Mouse (Mus musculus): ENCODE data around the gene Cds1.

Cds1 gene

DNA sequence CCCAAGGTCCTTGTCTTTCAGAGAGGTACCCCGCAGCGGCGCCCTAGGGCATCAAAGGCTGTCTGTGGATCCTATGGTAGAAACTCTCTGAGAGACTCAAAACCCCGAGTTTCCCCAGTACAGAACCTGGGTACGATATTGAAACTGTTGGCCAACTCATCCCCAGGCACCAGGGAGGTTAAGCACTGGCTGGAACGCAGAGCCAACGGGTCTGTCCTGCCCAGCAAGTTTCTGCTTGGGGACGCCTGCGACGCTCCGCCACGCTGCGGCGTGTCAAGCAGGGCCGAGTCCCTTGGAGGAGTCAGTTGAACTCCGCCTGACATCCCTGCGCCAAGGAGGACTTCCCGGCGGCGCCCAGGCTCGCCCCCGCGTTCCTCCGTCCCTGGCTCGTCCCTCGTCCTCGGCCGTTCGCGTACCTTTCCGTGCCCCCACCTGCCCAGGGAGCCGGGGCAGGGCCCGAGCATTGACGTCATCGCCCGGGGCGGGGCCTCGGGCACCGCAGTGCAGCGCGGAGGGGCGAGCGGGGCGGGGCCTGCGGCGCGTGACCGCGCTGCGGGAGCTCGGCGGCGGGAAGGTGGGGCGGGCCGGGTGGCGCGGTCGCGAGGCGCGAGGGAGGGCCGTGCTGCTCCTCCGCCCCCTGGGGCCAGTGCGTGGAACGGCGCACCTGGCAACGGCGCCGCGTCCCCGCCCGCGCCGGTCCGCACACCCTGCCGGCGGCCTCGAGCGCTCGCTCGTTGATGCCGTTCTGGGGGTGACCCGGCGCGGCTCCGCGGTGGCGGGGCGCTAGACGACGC is at the start of gene Cds1:
Gene Cds1, plus strand, starts transcription at position 577 of the 794 bp plus-strand sequence.
- DNase-seq: peak; percentile 82

DNA sequence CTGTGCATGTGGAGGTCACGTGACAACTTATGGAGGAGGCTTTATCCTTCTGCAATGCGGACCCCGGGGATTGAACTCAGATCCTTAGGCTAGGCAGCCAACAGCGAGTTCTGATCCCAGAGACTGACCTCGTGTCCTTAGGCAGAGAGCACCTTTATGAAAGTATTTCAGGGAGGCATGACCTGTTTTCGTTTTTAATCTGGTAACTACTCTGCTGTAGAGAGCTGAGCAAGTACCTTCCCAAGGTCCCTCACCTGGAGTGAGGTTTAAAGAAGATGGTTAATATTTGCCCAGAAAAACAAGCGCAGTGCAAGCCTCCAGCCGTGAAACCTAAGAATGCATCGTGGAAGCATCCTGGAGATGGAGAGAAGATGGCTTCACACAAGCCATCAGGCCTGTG is 40.7 kb upstream of the Cds1 start:
- DNase-seq: no peak

DNA sequence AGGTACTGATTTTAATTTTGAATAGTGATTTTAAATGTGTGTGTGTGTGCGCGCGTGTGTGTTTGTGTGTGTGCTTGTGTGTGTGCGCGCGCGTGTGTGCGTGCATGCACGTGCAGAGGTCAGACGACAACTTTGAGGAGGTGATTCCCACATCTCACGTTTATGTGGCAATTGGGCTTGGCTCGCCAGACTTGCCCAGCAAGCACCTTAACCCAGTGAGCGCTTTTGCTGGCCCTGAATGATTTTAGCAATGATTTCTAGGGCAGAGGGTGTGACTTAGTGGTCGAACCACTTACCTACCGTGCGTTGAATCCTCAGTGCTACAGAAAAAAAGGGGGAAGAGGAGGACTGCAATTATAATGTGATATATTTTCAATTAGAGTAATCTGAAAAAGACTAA is 40.2 kb upstream of the Cds1 start:
- DNase-seq: no peak

DNA sequence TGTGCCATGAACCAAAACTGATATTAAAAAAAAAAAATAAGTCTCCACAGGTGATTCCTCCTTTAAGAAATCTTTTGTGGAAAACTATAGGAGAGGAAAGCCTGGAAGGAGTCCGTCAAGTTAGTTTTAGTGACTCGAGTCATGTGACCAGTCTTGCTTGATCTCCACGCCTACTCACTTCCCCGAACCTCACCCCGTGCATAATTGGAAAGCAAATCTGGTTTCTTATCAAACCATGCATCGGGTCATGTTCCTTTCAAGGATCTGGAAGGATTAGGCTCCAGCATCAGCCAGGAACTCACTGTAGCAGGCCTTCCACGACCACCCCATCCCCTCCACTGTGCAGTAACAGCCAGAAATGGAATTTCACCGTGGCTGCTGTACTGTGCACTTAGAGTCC is 39.2 kb upstream of the Cds1 start:
- DNase-seq: no peak

DNA sequence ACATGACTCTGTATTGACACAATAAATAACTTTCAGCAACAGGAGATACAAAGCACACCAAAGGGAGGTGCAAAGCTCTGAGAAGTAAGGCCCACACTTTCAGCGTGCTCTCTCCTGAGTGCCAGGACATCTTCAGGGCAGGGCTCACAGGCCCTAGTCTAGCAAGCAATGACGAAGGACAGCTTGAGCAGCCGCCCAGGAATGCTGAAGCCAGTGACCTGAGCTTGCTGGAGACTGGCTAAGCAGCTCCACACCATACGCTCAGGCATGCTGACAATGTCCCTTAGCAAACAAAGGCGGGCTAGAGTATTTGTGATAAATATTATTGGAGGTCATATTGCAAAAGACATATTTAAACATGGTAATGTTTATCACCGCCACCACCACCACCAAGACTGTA is 38.6 kb upstream of the Cds1 start:
- DNase-seq: no peak

DNA sequence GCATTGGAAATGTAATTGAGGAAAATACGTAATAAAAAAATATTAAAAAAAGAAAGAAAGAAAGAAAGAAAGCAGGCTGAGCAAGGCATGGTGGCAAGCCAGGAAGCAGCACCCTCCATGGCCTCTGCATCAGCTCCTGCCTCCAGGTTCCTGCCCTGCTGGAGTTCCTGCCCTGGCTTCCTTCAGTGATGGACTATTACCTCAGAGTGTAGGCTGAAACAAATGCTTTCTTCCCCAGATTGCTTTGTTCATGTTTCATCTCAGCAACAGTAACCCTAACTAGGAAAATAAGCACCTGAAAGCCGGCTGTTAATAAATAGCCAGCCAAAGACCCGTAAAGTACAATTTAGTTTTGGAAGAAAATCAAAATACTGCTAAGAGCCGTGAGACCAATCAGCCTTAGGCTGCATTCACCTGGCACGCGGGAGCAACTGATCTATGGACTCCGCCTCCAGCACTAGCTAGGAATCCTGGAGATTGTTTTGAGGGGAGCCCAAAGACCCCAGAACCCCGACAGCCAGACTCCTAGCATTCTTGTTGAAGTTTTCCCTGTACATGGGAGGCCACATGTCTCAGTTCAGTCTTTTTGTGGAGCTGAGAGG is 36.5 kb upstream of the Cds1 start:
- DNase-seq: no peak

DNA sequence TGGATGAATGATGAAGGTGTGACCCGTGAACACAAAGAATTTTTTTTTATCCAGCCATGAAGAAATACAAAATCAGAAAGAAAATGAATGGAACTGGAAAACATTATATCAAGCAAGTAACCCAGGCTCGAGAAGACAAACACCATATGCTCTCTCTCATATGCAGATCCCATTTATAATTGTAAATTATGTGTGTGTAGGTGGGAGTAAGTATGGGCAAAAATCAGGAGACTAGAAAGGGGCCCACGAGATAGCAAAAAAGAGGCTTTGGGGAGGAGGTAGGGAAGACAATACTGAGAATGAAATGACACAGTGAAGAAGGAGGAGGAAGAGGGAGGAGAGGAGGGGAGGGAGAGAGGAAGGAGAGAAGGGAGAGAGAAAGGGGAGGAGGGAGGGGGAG is 27.6 kb upstream of the Cds1 start:
- DNase-seq: no peak

DNA sequence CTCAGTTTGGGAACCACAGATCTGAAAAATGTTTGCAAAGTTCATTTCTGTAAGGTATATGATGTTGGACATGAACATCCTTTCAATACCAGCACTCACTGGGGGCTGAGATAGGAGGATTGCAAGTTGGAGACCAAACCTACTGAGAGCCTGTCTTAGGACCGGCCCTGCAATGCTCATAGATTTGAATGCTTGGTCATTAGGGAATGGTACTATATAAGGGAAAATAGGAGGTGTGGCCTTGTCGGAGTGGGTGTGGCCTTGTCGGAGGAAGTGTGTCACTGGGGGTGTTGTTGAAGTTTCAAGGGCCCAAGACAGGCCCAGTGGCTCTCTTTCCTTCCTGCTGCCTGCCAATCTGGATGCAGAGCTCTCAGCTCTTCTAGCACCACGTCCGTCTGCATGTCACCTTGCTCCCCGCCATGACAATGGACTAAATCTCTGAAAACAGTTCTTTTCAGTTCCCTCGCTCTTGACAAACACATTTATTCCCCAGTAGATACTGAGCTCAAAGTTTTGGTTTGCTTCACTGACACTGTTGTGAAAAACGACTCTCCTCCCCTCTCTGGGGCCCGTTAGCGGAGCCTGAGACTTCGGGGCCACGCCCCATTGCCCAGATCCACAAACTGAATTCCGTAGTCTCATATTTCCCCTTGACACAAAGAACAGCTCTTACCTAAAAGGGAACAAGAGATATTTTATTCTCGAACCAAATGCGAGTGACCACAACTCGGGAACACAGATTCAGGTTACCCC is 24.3 kb upstream of the Cds1 start:
- no peak for DNase-seq

DNA sequence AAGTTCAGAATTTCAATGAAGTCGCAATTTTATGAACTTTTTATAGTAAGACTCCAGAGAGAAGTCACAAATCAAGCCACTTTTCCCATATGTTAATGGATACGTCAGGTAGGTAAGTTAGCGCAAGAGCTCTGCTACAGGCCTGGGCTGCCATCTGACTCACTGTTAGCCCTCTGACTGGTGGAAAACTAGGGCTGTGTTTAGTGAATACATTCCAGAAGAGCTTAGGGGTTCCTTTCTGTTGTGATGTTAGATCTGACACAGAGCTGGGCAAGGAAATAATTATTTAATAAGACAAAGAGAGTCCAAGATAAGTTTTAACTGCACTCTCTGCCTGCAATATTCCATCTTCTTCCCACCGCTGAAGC is 23.7 kb upstream of the Cds1 start:
- DNase-seq: no peak

DNA sequence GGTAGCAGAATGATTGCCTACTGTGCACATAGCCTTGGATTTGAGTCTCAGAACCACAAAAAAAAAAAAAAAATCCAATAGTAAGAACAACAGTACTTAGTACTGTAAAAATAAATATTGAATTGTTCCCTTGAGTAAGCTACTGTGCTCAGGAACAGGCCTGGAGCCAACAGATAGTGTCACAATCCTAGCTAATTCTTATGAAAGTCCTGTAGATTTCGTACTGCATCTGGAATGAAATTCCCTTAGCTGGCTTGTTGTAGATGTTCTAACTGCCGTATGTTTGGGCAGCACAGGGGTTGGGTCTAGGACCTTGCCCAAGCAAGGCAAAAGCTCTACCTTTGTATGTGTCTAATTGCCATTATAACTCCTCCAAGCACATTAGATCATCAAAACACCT is 22.9 kb upstream of the Cds1 start:
- no peak for DNase-seq

DNA sequence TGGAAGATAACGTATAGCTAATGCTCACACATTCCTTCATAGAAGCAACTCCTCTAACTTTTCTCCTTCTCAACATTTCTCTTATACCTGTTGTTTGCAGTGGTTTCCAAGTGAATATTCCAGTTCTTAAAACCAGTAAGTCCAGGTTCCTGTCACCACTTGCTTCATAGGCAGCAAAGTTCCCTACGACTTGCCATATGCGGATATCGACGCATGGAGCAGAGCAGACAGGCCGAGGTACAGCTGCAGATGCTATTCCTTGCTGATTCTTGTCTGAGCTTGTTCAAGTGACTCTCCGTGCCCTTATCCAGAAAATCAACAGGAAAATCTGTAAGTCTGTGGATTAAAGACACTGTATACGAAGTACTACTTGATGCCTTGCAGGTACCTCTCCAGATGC is 22.5 kb upstream of the Cds1 start:
- no peak for DNase-seq

DNA sequence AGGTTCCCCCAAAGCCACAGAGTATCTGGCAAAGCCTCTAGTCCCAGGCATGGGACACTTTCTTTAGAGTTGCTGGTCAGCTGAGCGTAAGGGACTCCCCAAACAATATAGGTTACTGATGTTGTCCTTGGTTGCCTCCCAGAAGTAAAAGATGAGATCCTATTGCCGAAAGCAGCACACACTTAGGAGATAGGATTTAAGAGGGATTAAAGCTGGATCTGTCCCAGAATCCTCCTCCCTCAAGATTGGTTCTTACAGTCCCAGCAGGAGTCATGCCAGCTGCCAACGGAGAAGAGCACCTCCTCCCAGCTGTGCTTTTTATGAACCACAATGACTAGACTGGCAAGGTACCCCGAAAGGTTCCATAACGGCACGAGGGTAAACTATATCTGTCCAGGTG is 20.0 kb upstream of the Cds1 start:
- DNase-seq: no peak

DNA sequence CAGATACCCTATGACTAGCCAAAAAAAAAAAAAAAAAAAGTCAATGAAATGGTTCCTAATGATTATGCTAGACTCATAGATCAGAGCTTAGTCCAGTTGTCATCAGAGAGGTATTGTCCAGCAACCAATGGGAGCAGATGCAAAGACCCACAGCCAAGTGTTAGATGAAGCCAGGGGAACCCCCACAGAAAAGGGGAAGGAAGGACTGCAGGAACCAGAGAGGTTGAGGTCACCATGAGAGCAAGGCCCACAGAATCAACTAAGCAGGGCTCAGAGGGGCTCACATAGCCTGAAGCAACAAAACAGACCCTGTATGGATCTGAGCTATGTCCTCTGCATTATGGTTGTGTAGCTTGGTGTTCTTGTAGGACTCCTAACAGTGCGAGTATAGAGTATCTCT is 11.2 kb upstream of the Cds1 start:
- DNase-seq: no peak

DNA sequence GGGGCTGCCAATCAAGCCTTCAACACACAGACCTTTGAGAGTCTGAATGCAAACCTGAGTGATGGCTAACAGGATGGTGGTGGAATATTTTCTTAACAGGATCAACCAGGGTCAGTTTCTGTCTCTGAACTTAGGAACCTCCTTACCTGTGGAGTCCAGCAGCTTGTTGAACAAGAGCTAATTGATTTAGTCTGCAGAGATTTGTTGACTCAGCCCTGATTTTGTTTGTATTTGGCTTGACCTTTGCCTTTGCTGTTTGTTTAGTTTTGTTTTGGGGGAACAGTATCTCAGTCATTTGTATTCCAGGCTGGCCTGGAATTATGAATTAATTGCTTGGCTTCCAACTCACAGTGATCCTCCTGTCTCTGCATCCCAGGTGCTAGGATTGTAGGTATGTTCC is 7.3 kb upstream of the Cds1 start:
- DNase-seq: no peak

DNA sequence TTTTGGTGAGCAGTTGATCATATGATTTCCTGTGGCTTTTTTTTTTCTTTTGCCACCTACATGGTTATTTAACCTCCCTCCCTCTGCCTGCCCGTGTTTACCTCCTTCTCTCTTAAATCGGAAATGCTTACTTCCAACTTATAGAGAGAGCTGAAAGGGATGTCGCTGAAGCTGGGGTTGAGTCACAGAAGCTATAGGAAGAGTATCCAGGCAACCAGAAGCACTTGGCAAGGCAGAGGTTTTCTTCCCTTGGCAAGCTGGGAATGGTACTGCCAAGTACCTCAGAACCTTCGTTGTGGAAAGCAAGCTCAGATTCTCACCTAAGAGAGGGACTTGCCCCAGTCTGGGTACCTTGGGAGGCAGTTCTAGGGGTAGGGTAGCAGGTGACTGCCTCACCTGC is 3.2 kb upstream of the Cds1 start:
- no peak for DNase-seq

DNA sequence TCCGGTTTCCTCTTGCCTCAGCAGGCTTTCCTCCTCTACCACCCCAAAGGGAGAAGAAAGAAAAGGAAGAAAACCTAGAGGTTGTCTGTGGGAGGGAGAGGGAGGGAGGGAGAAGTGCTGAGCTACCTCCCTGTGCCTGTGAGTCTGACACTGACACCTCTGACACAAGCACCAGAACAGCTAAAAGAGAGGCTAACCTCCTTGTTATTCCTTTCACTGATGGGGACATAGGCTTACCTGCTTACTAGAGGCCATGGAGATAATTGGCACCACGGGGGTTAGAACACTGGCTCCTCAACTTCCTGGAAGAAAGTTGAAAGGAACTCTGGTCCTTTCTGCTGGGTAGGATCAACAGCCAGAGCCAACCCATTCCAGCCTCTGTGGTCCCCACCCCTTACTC is 1.4 kb upstream of the Cds1 start:
- DNase-seq: no peak

DNA sequence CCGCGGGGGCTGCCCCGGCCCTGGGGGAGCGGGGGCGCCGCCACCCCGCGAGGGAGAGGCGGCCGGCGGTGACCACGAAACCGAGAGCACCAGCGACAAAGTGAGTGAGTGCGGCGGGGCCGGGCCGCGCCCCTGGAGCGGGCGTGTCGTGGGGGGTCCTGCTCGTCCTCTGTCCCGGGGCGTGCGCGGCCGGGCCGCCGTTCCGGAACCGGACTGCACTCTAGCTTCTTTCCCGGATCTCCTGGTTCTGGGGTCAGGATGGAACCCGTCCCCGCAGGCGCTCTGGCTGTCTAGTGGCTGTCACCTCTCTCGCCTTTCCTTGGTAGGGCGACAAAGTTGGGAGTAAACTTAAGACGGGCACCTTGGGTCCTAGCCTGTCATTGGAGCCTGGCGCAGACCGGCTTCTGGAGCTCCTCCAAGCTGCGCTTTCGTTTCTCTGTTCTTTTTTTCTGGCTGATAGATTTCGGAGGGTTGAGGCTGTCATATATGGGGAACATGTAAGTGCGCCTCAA is 516 bp downstream of the Cds1 start:
- DNase-seq: peak; percentile 37

DNA sequence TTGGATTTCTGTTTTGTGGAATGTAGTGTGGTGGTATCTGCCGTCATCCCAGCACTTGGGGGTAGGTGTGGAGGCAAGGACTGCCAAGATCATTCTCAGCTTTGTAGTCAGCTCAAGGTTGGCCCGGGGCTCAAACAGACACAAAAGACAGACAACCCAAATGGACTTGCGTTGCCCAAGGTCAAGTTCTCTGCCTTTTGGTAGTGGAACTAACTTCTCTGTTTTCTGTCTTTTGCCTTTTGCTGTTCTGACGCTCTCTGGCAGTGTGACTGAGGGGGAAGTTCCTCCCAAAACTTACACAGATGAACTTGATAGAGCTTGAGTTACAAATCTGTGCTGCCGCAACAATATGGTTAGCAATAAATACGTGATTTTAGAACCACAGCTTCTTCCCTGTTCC is 1.3 kb downstream of the Cds1 start:
- DNase-seq: peak; percentile 17

DNA sequence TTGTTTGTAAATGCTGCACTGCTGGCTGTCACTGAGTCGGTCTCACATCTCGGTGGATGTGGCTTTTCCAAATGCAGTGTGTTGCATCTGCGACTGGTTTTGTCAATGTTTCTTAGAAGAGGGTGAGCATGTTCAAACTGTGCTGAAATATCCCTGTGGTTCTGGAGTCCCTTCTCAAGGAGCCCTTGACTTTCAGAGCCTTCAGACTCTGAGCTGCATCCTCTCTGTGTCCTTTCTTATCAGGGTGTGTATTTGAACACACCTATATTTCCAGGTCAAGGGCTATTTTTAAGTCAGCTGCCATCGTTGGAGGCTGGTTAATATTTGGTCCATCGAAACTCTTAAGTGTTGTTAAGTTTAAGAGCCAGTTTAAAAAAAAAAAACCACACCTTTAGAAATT is 2.2 kb downstream of the Cds1 start:
- no peak for DNase-seq

DNA sequence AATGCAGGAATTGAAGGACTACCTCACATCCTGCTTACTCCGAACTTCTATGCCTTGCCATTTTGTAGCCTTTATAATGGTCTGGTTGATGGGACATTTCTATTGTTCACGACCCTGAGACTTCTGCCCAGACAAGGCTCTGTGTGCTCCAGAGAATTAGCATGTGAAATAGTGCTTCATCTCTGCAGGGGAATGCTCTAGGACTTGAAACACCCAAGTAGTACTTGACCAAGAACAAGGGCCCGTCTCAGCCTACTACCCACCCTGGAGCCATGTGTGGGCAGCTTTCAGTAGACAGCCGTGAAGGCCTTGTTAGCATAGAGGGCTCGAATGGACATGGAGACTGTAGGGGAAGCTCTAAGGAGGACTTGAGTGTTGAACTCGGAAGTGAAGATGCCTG is 2.6 kb downstream of the Cds1 start:
- no peak for DNase-seq

DNA sequence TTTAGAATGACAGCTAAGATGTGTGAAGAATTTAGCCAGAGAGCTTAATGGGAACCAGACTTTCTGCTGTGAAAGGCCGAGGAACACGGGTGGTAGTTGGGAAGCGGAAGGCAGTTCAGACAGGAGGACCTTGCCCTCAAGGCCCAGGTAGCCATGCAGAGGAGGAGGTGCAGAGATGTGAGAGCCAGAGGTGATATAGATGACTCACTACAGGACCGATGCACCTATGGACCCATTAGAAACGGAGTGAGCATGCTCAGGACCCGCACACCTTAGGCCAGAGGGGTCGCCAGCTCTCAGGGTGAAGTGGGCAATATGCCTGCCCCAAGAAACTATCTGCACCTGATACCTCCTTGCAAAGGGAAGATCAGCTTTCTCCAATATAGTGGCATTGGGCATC is 3.6 kb downstream of the Cds1 start:
- no peak for DNase-seq

DNA sequence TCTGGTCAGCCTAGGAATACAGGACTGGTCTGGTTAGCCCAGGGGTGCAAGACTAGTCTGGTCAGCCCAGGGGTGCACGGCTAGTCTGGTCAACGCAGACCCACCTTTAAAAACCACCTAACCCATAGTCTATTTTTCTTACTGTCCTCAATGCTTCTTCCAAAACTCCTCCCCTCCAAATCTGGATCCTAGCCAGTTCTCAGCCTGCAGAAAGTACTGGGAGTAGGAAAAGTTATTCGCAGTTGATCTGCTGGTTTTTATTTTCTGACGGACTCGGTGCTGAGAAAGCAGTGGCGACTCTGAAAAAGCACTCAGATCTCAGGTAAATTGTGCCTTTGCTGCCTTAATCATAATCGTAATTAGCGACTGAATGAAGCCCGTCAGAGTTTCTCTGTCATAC is 7.7 kb downstream of the Cds1 start:
- DNase-seq: no peak

DNA sequence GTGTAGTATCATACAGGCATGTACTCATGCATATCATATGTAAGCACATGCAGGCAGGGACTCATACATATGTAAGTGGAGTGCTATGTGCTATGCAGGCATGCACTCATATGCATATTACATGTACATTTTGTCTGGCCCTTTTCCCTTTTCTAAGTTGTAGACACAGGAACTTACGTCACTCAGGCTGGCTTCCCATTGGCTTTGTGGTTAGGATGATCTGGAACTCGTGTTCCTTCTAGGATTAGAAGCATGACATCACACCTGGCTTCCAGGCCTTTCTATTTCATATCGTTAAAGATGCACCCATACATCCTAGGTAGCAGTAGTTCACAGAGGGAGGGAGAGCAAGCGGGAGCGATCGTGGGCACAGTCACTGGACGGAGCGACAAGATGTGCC is 10.3 kb downstream of the Cds1 start:
- DNase-seq: no peak

DNA sequence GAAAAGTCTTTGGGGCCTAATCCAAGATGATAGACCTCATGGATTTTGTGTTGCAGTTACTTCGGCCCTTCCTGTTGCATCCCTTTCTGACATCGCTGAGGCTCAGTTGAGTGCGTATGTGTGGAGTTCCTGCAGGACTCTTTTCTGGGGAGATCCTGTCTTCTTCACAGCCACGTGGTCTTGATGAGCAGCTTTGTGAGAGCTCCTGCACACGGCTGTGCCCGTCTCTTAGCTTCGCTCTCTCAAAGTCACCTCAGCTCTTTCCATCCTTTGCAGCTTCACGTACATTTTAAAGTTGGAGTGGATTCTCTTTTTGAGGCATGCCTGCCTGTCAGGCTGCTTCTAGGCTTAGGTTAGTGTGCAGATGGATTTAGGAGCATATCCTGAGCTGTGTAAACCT is 11.6 kb downstream of the Cds1 start:
- DNase-seq: no peak
